Mouse (Mus musculus) MEL (cell line): ENCODE data around the gene Cenpi. TPM values are rescaled to one million over a fixed set of nuclear protein-coding genes. Genes with fewer than 3 reads are reported as not detected.

Experiments
- DNase-seq: peaks from one replicate; pipeline ENCODE4 v3.0.0; 2011; ENCODE audit warnings: low read depth, low spot score
- H3K27ac ChIP-seq: 2 replicates; pipeline ENCODE4 v1.5.1; 2012; ENCODE audit warnings: low read depth, mild to moderate bottlenecking, control low read depth, low read length, moderate library complexity; ENCODE audit not compliant: control insufficient read depth
- H3K27me3 ChIP-seq, 2 experiments: fragments of 150-350 bp in 1 of 2; sonication (generic) in 1 of 2; 2 replicates each; pipeline ENCODE4 v1.6.1; 2012; ENCODE audit warnings: low read length in 2 of 2, mild to moderate bottlenecking in 2 of 2, improper control_type of control experiment in 1 of 2, moderate library complexity in 1 of 2; ENCODE audit not compliant: insufficient read depth in 2 of 2, control insufficient read depth in 1 of 2
- H3K36me3 ChIP-seq, 2 experiments: 2 replicates each; pipeline ENCODE4 v1.6.1; 2012 to 2014; ENCODE audit warnings: low read length in 2 of 2, improper control_type of control experiment in 1 of 2, inconsistent platforms in 1 of 2, mild to moderate bottlenecking in 1 of 2; ENCODE audit not compliant: insufficient read depth in 2 of 2, control insufficient read depth in 1 of 2
- H3K4me1 ChIP-seq, 2 experiments: fragments of 150-350 bp in 1 of 2; sonication (generic) in 1 of 2; 2 replicates each; pipeline ENCODE4 v1.6.1; 2012; ENCODE audit warnings: low read length in 2 of 2, improper control_type of control experiment in 1 of 2, mild to moderate bottlenecking in 1 of 2; ENCODE audit not compliant: insufficient read depth in 2 of 2, control insufficient read depth in 1 of 2
- H3K4me3 ChIP-seq, 2 experiments: fragments of 150-350 bp in 1 of 2; sonication (generic) in 1 of 2; 2 replicates each; pipeline ENCODE4 v1.5.1; 2012; ENCODE audit warnings: low read depth in 2 of 2, low read length in 2 of 2, mild to moderate bottlenecking in 2 of 2, moderate library complexity in 2 of 2, control low read depth in 1 of 2, improper control_type of control experiment in 1 of 2; ENCODE audit not compliant: control insufficient read depth in 1 of 2, insufficient read depth in 1 of 2
- H3K79me2 ChIP-seq: 2 replicates; pipeline ENCODE4 v1.6.1; 2012; ENCODE audit warnings: mild to moderate bottlenecking, low read length, moderate library complexity; ENCODE audit not compliant: control insufficient read depth, poor library complexity, insufficient read depth
- H3K9ac ChIP-seq: 2 replicates; pipeline ENCODE4 v1.6.1; 2012; ENCODE audit warnings: low read depth, mild to moderate bottlenecking, control low read depth, low read length, moderate library complexity; ENCODE audit not compliant: control insufficient read depth, poor library complexity, severe bottlenecking
- H3K9me3 ChIP-seq: fragments of 150-350 bp; sonication (generic); replicated peaks from 2 replicates; pipeline ENCODE4 v1.6.1; 2012; ENCODE audit warnings: mild to moderate bottlenecking, low read length, improper control_type of control experiment, moderate library complexity; ENCODE audit not compliant: insufficient read depth
- BHLHE40 ChIP-seq: IDR thresholded peaks from 2 replicates; pipeline ENCODE4 v1.6.1; 2012; ENCODE audit warnings: low read depth, mild to moderate bottlenecking, inconsistent platforms, low read length, improper control_type of control experiment, borderline replicate concordance
- CTCF ChIP-seq, 3 experiments: IDR thresholded peaks in 2 of 3; conservative IDR thresholded peaks in 1 of 3; 2 replicates each; pipeline ENCODE4 v1.5.1; 2011 to 2012; ENCODE audit warnings: low read length in 3 of 3, low read depth in 2 of 3, mild to moderate bottlenecking in 2 of 3, improper control_type of control experiment in 1 of 3, inconsistent platforms in 1 of 3, mixed read lengths in 1 of 3, moderate library complexity in 1 of 3; ENCODE audit not compliant: control insufficient read depth in 1 of 3, insufficient read depth in 1 of 3, poor library complexity in 1 of 3, severe bottlenecking in 1 of 3
- EP300 ChIP-seq, 2 experiments: IDR thresholded peaks; 2 replicates each; pipeline ENCODE4 v1.6.1; 2011; ENCODE audit warnings: improper control_type of control experiment in 2 of 2, low read length in 2 of 2, low read depth in 1 of 2, mild to moderate bottlenecking in 1 of 2
- GABPA ChIP-seq: IDR thresholded peaks from 2 replicates; pipeline ENCODE4 v1.6.1; 2012; ENCODE audit warnings: low read depth, mild to moderate bottlenecking, inconsistent platforms, low read length, improper control_type of control experiment, moderate library complexity
- GATA1 ChIP-seq: IDR thresholded peaks from 2 replicates; pipeline ENCODE4 v1.6.1; 2011; ENCODE audit warnings: low read depth, low read length, improper control_type of control experiment
- HCFC1 ChIP-seq: IDR thresholded peaks from 2 replicates; pipeline ENCODE4 v1.6.1; 2012; ENCODE audit warnings: low read depth, mild to moderate bottlenecking, inconsistent platforms, low read length, improper control_type of control experiment, moderate library complexity
- JUND ChIP-seq: IDR thresholded peaks from 2 replicates; pipeline ENCODE4 v1.6.1; 2011; ENCODE audit warnings: low read depth, mild to moderate bottlenecking, improper control_type of control experiment, low read length
- KAT2A ChIP-seq: conservative IDR thresholded peaks from 2 replicates; pipeline ENCODE4 v1.6.1; 2012; ENCODE audit warnings: low read depth, low read length, improper control_type of control experiment, inconsistent platforms
- MAFK ChIP-seq: IDR thresholded peaks from 2 replicates; pipeline ENCODE4 v1.6.1; 2011; ENCODE audit warnings: low read depth, mild to moderate bottlenecking, low read length, improper control_type of control experiment, borderline replicate concordance
- MEF2A ChIP-seq: IDR thresholded peaks from 2 replicates; pipeline ENCODE4 v1.6.1; 2014; ENCODE audit warnings: low read depth, mild to moderate bottlenecking, inconsistent platforms, low read length, improper control_type of control experiment; ENCODE audit not compliant: poor library complexity, insufficient replicate concordance, severe bottlenecking; ENCODE audit errors: extremely low read depth
- MXI1 ChIP-seq: IDR thresholded peaks from 2 replicates; pipeline ENCODE4 v1.6.1; 2011; ENCODE audit warnings: mild to moderate bottlenecking, low read depth, low read length, improper control_type of control experiment
- MYB ChIP-seq: IDR thresholded peaks from 2 replicates; pipeline ENCODE4 v1.6.1; 2011; ENCODE audit warnings: mild to moderate bottlenecking, low read depth, low read length, improper control_type of control experiment
- NRF1 ChIP-seq: IDR thresholded peaks from 2 replicates; pipeline ENCODE4 v1.6.1; 2014; ENCODE audit warnings: low read depth, mild to moderate bottlenecking, inconsistent platforms, low read length, improper control_type of control experiment, moderate library complexity; ENCODE audit not compliant: poor library complexity, insufficient read depth, severe bottlenecking
- POLR2A ChIP-seq, 2 experiments: IDR thresholded peaks; 2 replicates each; pipeline ENCODE4 v1.6.1; 2011 to 2012; ENCODE audit warnings: low read length in 2 of 2, mild to moderate bottlenecking in 2 of 2, control low read depth in 1 of 2, improper control_type of control experiment in 1 of 2, low read depth in 1 of 2, moderate library complexity in 1 of 2; ENCODE audit not compliant: control insufficient read depth in 1 of 2, insufficient read depth in 1 of 2, poor library complexity in 1 of 2
- RAD21 ChIP-seq: IDR thresholded peaks from 2 replicates; pipeline ENCODE4 v1.6.1; 2011; ENCODE audit warnings: mild to moderate bottlenecking, low read depth, low read length, improper control_type of control experiment
- SIN3A ChIP-seq: IDR thresholded peaks from 2 replicates; pipeline ENCODE4 v1.6.1; 2012; ENCODE audit warnings: low read length, improper control_type of control experiment, inconsistent platforms
- TAL1 ChIP-seq: IDR thresholded peaks from 2 replicates; pipeline ENCODE4 v1.6.1; 2012; ENCODE audit warnings: mild to moderate bottlenecking, inconsistent platforms, low read length, moderate library complexity, mixed read lengths
- UBTF ChIP-seq: IDR thresholded peaks from 2 replicates; pipeline ENCODE4 v1.6.1; 2012; ENCODE audit warnings: low read depth, mild to moderate bottlenecking, inconsistent platforms, low read length, improper control_type of control experiment, moderate library complexity, borderline replicate concordance; ENCODE audit not compliant: insufficient read depth
- USF1 ChIP-seq: IDR thresholded peaks from 2 replicates; pipeline ENCODE4 v1.6.1; 2014; ENCODE audit warnings: low read depth, mild to moderate bottlenecking, inconsistent platforms, low read length, improper control_type of control experiment, moderate library complexity
- USF2 ChIP-seq, 2 experiments: IDR thresholded peaks; 2 replicates each; pipeline ENCODE4 v1.6.1; 2011 to 2012; ENCODE audit warnings: improper control_type of control experiment in 2 of 2, low read length in 2 of 2, borderline replicate concordance in 1 of 2, inconsistent platforms in 1 of 2, low read depth in 1 of 2, mild to moderate bottlenecking in 1 of 2; ENCODE audit not compliant: insufficient read depth in 1 of 2
- ZC3H11A ChIP-seq: IDR thresholded peaks from 2 replicates; pipeline ENCODE4 v1.6.1; 2012; ENCODE audit warnings: low read depth, mild to moderate bottlenecking, inconsistent platforms, low read length, improper control_type of control experiment
- ZMIZ1 ChIP-seq: IDR thresholded peaks from 2 replicates; pipeline ENCODE4 v1.6.1; 2012; ENCODE audit warnings: low read depth, mild to moderate bottlenecking, inconsistent platforms, low read length, improper control_type of control experiment, moderate library complexity
- ZNF384 ChIP-seq: IDR thresholded peaks from 2 replicates; pipeline ENCODE4 v1.6.1; 2012; ENCODE audit warnings: low read depth, mild to moderate bottlenecking, inconsistent platforms, low read length, improper control_type of control experiment
- polyA plus RNA-seq, 2 experiments: library from polyadenylated mRNA; stranded (reverse) in 1 of 2; unstranded in 1 of 2; fragments of >175 nt in 1 of 2; fragments of >200 nt in 1 of 2; gene quantifications; 2 replicates each; pipeline versions ENCODE4 v1.2.1 to v1.2.4; 2012; ENCODE audit warnings: low replicate concordance in 2 of 2, low read depth in 1 of 2; ENCODE audit not compliant: insufficient read length in 2 of 2, insufficient read depth in 1 of 2, missing spikeins in 1 of 2
- total RNA-seq: library from RNA; depleted of rRNA; stranded (reverse); fragments of 300-350 nt; gene quantifications from 2 replicates; pipeline ENCODE4 v1.2.3, GENCODE M21; 2012

Cenpi gene
- total and polyA plus RNA-seq, 3 experiments, result 50.8 to 56.3 TPM; not detected in 1

DNA sequence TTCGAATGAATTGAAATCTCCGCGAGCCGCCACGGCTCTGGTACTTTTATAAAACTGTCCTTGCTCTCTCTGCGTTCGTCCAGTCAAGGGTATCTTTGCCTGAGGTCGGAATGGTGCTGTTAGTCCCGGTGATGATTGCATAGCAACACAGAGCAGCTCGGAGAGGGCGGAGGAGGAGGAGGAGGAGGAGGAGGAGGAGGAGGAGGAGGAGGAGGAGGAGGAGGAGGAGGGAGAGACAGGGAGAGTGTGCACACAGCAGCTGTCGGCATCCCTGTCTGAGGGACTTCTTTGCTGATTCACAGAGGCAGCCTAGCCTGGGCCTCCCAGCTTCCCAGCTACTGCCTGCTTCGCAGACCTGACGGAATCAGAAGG is 96.7 kb downstream of the Cenpi start:
- no peak overlapping the region for H3K9ac ChIP-seq
- no peaks in the 10 kb centered on the region for H3K36me3 ChIP-seq
- no peaks in the 10 kb centered on the region for H3K4me1 ChIP-seq
- no peaks in the 10 kb centered on the region for H3K79me2 ChIP-seq
- H3K9me3 ChIP-seq, result no peaks in the 10 kb centered on the region
- DNase-seq, result no peak
- H3K4me3 ChIP-seq, result no peak overlapping the region
- TF ChIP-seq ZMIZ1 (no peak), MEF2A (no peak), MYB (no peak), USF1 (no peak), ZNF384 (no peak), UBTF (no peak), GATA1 (no peak), RAD21 (no peak), USF2 (IDR thresholded peaks at IDR 0.05; ENCODE audit: borderline replicate concordance in 1 of 2, insufficient read depth in 1 of 2, low read depth in 1 of 2, low read length in 2 of 2) (no peak)
- H3K27me3 ChIP-seq, result no peaks in the 10 kb centered on the region
- H3K27ac ChIP-seq, result no peak overlapping the region

DNA sequence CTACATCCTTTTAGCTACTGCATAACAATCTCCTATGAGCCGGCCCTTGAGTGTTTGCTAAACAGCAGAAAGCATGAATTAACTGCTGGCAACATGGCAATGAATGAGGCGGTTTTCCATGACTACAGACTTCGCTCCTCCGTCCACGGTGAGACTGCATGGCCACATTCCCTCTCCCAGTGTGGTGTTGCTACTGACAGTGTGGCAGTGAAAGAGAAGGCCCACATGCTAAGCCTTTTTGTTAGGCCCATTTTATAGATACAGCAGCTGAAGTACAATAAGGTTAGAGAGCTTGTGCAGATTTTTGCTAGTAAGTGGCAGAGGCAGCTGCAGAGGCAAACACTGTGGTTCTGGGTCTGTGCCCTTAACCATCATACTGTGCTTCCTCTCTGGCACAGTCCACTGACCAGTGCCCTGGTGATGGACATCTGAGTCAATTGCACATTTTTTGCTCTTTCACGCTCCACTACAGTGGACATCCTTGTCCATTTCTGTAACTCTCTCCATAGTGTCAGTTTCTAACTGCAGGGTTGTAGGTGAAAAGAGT is 101.5 kb downstream of the Cenpi start:
- Histone ChIP-seq H3K9me3 (no peaks in the 10 kb centered on the region), H3K27me3 (no peaks in the 10 kb centered on the region), H3K79me2 (no peaks in the 10 kb centered on the region), H3K4me3 (no peak overlapping the region), H3K27ac (no peak overlapping the region), H3K9ac (no peak overlapping the region), H3K36me3 (peaks cover 0 to 8% of the 10 kb centered on the region in 2 experiments; a peak in 2 of 4 replicates), H3K4me1 (peaks cover 5 to 9% of the 10 kb centered on the region in 2 experiments)
- no peak for DNase-seq
- TF ChIP-seq RAD21 (no peak), UBTF (no peak), CTCF (IDR thresholded peaks at IDR 0.05 in 2 of 3, conservative IDR thresholded peaks at IDR 0.05 in 1 of 3; ENCODE audit: control insufficient read depth in 1 of 3, insufficient read depth in 1 of 3, low read depth in 2 of 3, low read length in 3 of 3, poor library complexity in 1 of 3, severe bottlenecking in 1 of 3) (no peak), EP300 (IDR thresholded peaks at IDR 0.05; ENCODE audit: low read depth in 1 of 2, low read length in 2 of 2) (no peak), HCFC1 (no peak), POLR2A (IDR thresholded peaks at IDR 0.05; ENCODE audit: control insufficient read depth in 1 of 2, insufficient read depth in 1 of 2, low read depth in 1 of 2, low read length in 2 of 2, poor library complexity in 1 of 2) (no peak), KAT2A (no peak), JUND (no peak), MXI1 (no peak), BHLHE40 (no peak), SIN3A (no peak), GABPA (no peak), GATA1 (no peak), ZC3H11A (no peak), MYB (no peak), MAFK (no peak), TAL1 (no peak), MEF2A (no peak), ZNF384 (no peak), NRF1 (no peak)
